Mouse (Mus musculus): ENCODE data around the gene Mycbpap.

Gene Mycbpap

DNA sequence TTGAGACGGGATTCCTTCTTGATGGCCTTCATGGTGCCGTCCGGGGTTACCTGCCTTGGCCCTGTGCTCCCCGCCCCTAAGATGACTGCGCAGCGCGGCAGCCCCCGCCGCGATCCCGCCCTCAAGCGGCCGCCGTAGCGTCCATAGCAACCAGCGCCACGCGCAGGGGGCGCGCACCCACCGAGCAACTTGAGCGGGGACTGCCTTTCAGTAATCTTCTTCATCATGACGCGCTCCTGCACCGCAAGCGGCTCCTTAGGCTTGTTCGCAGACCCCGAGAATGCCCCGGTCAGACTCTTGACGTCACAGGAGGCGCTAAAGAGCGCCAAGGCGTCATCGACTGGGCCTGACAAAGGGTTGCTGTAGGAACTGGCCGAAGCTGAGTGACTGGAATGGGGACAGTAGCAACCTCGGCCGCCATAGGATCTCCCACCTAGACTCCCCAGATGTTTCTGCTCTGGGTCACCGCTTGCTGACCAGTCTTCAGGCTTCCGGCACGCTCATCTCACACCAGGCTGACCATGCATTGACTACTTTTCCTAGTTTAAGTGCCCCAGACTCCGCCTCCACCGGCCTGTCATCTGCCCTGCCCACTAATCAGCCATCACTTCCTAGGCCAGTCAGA lies at the start of gene Mycbpap:
Mycbpap (minus strand) TSS at position 524 of the 625 bp plus-strand sequence.
- DNase-seq (ENCODE audit: low read depth): peak; percentile 50

- peak; percentile 22 for DNase-seq (ENCODE audit: low read depth)
Observed at GRCm38 (mm10) chr11:94570612-94571011, 49.1 kb upstream of the Mycbpap start.

DNA sequence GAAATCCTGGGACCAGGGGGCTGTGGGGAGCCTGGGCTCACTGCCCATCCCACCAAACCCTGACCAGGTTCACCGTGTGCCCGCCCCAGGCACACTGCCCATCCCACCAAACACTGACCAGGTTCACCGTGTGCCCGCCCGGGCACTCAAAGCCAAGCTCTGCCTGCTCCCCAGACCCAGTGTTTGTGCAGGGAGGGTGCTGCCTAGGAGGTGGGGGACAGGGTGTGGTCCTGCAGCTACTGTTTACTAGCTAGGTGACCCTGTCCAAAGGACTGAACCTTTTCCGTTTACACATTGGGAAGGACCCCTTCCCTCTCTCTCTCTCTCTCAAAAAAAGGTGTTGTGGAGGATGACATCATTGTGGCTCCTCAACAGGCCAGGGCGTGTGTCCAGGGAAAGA lies 45.8 kb upstream of the Mycbpap start:
- no peak for DNase-seq (ENCODE audit: low read depth)

- no peak for DNase-seq (ENCODE audit: low read depth)
Observed at GRCm38 (mm10) chr11:94566534-94566933, 45.0 kb upstream of the Mycbpap start.

- peak; percentile 40 for DNase-seq (ENCODE audit: low read depth)
Observed at GRCm38 (mm10) chr11:94565151-94565479, 43.6 kb upstream of the Mycbpap start.

GRCm38 (mm10) chr11:94564437-94565150 lies 43.1 kb upstream of the Mycbpap start, which contains the start of gene Chad:
TSS of gene Chad (plus strand) at chr11:94565047.
- peak; percentile 52 for DNase-seq (ENCODE audit: low read depth)

DNA sequence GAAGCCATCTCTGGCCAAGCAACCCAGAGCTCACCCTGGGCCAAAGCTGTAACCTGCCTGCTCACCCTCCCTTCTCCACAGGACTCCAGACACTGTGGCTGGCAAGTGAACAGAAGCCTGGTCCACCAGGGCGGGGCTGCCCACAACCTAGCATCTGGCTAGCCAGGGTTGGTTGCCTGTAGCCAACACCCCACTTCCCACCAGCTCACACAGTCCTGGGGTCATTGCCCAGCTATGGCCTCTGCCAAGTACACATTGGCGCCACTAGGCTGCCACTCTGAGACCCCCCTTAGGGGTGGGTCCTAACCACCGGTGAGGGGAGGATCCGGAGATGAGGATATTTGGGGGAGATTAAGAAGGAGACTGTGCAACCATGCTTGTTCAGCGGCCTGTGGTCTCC lies 42.3 kb upstream of the Mycbpap start:
- DNase-seq (ENCODE audit: low read depth): no peak

DNA sequence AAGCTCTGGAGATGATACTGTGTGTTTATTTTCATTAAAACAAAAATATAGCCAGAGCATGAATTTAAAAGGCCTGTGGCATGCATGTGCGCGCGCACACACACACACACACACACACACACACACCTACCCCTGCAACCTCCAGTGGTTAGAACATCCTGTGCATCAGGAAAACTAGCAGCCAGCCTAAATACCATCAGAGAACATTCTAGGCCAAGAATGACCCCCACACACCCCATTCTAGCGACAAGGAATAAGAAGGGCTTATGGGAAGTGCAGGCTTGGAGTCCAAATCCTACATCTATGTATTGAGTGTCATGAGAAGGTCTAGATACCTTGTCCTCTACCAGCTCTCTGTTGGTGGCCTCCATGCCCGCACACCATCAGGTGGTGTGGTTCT lies 41.8 kb upstream of the Mycbpap start:
- no peak for DNase-seq (ENCODE audit: low read depth)

- no peak for DNase-seq (ENCODE audit: low read depth)
Observed at GRCm38 (mm10) chr11:94558226-94558625, 36.7 kb upstream of the Mycbpap start.

DNA sequence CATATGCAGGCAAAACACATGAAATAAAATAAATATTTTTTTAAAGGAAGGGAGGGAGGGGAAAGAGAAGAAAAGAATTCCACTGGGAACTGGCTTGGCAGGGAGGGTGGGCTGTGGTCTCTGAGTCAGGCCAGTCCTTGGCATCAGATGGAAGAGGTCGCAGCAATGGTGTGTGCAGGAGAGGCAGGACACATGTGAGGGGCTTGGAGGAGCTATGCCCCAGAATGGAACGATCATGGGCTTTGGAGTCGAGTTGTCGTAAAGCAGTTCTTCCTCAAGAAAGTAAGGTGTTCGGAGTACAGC lies 28.9 kb upstream of the Mycbpap start:
- DNase-seq (ENCODE audit: low read depth): no peak

DNA sequence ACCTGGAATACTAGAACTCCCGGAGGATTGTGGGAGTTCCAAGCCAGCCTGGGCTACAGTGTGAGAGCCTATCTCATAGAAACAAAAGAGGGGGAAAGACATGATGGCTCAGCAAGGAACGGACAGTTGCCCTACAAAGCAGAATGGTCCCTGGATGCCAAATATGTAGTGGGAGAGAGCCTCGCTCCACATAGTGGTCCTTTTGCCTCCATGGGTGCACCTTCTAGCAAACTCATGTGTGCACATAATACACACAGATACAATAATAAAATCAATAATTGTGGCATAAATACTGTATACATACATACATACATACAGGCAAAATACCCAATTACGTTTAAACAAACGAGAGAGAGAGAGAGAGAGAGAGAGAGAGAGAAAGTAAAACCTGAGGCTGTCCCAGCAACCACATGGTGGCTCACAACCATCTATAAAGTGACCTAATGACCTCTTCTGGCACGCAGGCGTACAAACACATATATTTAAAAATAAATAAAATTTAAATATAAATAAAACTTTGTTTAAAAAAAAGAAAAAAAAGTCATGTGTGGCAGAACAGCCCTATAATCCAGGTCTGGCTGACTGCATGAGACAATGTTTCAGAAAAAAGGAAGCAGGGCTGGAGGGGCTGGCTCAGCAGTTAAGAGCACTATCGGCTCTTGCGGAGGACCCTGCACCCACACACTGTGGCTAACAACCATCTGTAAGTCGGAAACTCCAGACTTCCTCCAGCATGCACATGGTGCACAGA lies 28.3 kb upstream of the Mycbpap start:
- DNase-seq (ENCODE audit: low read depth): peak; percentile 23

- DNase-seq (ENCODE audit: low read depth): peak; percentile 96
Observed at GRCm38 (mm10) chr11:94548888-94549690, 27.5 kb upstream of the Mycbpap start, which contains the start of gene Rsad1. TSS of gene Rsad1 (minus strand) at chr11:94549255.

DNA sequence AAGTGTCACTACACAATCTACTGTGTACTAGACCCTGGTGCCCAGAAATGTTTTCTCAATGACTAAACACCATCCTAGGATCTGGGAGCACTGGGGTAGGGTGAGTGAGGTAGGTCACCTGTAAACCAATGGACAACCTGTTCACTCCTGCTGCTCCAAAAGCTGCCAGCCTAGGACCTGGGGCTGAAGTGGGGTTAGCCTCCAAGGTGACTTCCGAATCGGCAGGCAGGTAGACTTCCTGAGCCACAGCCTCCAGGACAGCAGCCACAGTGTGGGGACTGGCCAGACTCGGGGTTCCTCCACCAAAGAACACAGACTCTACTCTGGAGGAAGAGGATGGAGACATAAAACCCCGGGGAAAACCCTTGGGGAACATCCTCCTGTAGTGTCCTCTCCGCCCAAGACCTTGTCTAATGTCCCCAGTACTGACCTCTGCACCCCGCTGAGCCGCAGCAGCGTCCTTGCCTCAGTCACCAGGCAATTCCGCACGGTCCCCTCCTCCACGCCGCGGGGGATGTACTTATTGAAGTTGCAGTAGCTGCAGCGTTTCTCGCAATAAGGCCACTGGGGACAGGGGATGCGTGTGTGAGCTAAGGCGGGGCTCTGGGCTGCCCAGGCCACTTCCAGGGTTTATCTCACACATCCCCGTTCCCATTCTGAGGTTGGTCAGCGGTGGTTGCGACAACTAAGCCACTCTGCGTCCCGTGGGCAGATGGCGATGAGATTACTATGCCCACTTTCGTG lies 26.7 kb upstream of the Mycbpap start:
- no peak for DNase-seq (ENCODE audit: low read depth)

GRCm38 (mm10) chr11:94547271-94547670 lies 25.7 kb upstream of the Mycbpap start:
- DNase-seq (ENCODE audit: low read depth): no peak

DNA sequence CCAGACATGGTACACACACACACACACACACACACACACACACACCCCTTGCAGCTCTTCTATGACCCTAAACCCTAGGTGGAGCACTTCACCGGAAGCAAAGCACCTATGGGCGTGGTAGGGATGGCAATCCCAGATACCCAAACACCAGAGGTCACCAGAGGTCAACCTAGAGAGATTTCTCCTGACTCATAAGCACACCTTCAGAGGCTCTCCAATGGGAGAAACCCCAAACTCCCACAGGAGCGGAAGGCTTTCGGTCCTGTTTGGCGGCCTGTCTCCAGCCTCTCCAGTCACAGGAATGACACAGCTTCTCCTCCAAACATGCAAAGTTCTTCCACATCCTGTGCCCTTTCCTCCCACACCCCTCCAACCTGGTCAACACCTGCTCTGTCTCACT lies 24.8 kb upstream of the Mycbpap start:
- no peak for DNase-seq (ENCODE audit: low read depth)

DNA sequence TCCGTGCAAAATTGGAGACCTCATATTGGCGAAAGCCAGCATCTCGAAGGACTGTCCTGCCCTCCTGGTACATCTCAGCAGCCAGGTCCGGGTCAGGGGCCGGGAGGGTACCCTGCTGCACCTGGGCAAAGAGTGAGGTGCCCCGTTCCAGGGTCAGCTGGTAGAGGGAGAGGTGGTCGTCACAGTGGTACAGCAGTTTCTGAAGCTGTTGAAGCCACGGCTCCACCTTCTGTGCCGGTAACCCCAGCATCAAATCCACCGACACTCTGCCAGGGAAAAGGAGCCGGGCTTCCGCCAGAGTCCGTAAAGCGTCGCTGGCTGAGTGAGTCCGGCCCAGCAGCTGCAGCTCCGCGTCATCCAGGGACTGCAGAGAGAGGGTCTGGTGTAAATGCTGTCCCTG lies 22.9 kb upstream of the Mycbpap start:
- DNase-seq (ENCODE audit: low read depth): no peak

GRCm38 (mm10) chr11:94543932-94544331 lies 22.4 kb upstream of the Mycbpap start:
- peak; percentile 70 for DNase-seq (ENCODE audit: low read depth)

DNA sequence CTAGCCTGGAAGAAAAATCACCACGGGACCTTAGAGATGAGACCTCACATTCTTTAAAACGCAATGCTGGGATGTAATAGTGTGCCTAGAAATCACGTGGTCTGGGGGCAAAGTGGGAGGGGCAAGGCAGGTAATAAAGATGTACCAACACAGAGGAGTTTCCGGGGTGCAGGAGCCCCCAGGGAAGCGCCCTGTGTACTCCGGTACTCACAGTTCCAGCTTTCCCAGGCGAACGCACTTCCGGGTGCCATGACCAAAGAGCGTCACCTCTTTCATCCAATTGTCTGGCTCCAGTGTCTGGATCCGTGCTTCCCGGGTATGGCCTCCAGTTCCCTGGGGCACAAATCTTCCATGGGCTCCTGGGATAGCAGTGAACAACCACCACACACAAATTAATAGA lies 21.8 kb upstream of the Mycbpap start:
- no peak for DNase-seq (ENCODE audit: low read depth)

- no peak for DNase-seq (ENCODE audit: low read depth)
Observed at GRCm38 (mm10) chr11:94542400-94542799, 20.9 kb upstream of the Mycbpap start.

DNA sequence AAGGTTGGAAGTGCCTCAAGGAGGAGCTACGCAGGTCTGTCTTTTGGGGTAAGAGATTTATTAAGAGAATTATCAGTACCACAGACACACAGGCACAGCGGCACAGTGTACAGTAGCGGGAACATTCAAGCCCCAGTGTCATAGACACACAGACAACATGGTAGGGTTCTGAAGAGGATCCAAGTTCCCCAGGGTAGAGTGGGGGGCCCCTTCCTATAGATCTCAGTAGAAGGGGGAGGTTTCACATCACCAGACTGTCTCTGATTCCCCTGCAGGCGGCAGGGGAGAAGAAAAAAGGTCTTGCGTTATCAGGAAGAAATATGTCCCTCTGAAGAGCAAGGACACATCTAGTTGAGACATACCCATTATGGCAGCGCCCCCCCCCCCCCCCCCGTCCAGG lies 18.2 kb upstream of the Mycbpap start:
- DNase-seq (ENCODE audit: low read depth): no peak

DNA sequence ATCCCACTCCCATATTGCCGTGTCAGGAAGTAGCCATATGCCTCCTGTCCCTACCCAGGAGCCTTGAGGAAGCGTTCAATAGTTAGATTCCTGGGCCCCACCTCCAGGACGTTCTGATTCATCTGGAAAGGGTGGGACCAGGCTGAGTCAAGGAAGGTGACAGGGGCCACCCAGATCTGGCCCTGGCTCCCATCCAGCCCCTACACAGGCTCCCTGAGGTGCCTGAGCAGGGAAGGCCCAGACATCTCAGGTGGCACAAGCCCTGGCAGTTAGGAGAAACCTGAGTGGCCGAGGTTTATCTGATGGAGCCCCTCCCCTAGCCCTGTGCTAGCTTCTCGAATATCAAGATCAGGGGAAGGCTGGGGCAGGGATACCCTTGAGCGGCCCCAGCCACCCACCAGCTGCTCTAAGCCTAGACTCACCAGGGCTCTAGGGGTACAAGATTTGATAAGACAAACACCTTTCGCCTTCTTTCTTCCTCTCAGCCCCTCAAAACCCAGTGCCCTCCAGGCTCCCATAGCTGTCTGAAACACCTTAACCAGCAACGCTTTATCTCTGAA lies 17.3 kb upstream of the Mycbpap start:
- no peak for DNase-seq (ENCODE audit: low read depth)

Measured in induced T-regulatory cell, adult 2 months (primary cell).